Mouse (Mus musculus) brain, embryonic 14.5 days (tissue): ENCODE data around the gene Srrm2. TPM values are rescaled to one million over a fixed set of nuclear protein-coding genes. Genes with fewer than 3 reads are reported as not detected.

Experiments used
- DNase-seq: peaks from one replicate; pipeline ENCODE4 v3.0.0-alpha.2; 2011; ENCODE audit warnings: low read depth
- CTCF ChIP-seq: fragments of 200-500 bp; IDR thresholded peaks from 2 replicates; pipeline ENCODE4 v1.5.1; 2012; ENCODE audit warnings: inconsistent platforms, mild to moderate bottlenecking, moderate library complexity, borderline replicate concordance; ENCODE audit not compliant: insufficient read depth, insufficient read length; ENCODE audit errors: extremely low read depth
- POLR2A ChIP-seq: fragments of 200-500 bp; IDR thresholded peaks from 2 replicates; pipeline ENCODE4 v1.6.1; 2012; ENCODE audit warnings: mild to moderate bottlenecking, inconsistent platforms, borderline replicate concordance; ENCODE audit not compliant: poor library complexity, insufficient read depth, insufficient read length, severe bottlenecking; ENCODE audit errors: extremely low read depth
- polyA plus RNA-seq: library from polyadenylated mRNA; depleted of rRNA; stranded (reverse); fragments of >200 nt; gene quantifications from 2 replicates; pipeline ENCODE4 v1.2.3, GENCODE M21; 2012; rRNA removed

Gene Srrm2
- polyA plus RNA-seq, result 749 and 826 TPM in 2 replicates

DNA sequence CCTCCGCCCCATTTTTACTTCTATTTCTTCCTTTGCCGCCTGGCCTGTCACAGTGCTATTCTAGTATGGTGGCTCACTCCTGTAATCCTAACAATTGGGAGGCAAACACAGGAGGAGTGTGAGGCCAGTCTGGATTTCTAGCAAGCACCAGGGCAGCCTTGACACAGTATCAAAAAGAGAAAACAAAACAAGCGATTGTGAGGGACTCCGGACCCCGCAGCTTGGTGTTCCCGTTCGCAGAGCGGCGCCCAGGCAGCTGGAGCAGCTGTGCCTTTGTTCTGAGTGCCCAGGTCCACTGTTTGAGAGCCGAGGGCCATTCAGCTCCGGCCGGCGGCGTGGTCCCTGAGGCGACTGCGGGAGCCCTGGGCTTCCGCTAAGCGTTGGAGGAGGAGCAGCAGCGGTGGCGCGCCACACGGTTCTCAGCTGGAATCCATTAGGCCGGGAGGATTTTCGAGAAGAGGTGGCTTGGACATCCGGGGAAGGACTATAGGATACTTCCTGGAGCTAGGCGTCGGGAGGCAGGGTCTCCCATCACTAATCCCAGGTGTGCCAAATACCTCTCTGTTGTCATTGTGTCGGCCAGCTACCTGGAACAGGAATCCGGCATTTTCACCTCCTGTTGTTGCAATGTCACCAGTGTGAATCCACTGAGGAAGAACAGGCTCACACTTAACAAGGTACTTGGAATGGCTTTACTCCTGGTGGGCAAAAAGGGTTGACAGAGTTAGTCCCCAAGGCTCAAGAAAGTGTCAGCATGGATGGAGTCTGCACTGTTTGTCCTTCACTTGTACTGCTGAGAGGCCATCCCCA is at the start of gene Srrm2:
TSS of gene Srrm2 (plus strand) at position 264 of the 810 bp plus-strand sequence.
- TF ChIP-seq CTCF, result no peak
- 0 out of 2 replicates have a peak, but pooled peaks have one; percentile 58 for TF ChIP-seq POLR2A
- peak; percentile 75 for DNase-seq

GRCm38 (mm10) chr17:23740598-23741021 is 49.7 kb upstream of the Srrm2 start, which contains the start of gene Paqr4:
Gene Paqr4 (minus strand): TSS chr17:23740867.
- DNase-seq, result no peak
- no peak for TF ChIP-seq CTCF
- no peak for TF ChIP-seq POLR2A

- TF ChIP-seq CTCF (no peak), POLR2A (no peak)
Observed at GRCm38 (mm10) chr17:23741359-23742209, 48.7 kb upstream of the Srrm2 start.

DNA sequence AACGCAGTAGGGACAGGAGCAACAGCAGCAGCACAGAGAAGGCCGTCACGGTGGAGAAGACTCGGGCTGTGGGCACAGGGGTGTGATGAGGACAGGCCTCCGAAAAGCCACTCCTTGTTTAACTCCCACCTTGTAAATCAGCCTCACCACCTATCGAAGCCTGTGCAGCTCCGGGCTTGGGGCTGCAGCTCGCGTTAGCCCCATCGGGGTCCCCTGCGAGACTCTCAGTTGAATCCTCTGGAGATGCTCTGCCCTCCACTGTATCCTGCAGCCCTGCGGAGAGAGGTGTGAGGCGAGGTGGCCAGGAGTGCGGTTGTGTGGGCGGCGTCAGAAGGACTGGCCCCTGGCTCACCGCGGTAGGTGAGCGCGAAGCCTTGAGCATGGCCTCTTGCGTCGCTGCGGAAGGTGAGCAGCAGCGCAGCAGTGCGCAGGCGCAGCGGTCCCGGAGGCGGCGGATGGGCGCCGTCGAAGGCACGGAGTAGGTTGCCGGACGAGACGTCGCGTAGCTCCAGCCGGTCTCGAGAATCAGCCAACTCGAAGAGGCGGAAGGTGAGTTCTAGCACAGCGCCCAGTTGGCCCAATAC is 48.0 kb upstream of the Srrm2 start:
- TF ChIP-seq POLR2A (no peak), CTCF (no peak)
- peak; percentile 56 for DNase-seq

More at GRCm38 (mm10) chr17:23741359-23742209, 48.7 kb upstream of the Srrm2 start:
- no peak for DNase-seq

- DNase-seq, result no peak
- no peak for TF ChIP-seq CTCF
- TF ChIP-seq POLR2A, result no peak
Observed at GRCm38 (mm10) chr17:23742941-23743340, 47.4 kb upstream of the Srrm2 start.

GRCm38 (mm10) chr17:23744076-23744475 is 46.3 kb upstream of the Srrm2 start:
- TF ChIP-seq POLR2A (no peak), CTCF (no peak)
- no peak for DNase-seq

- no peak for DNase-seq
- TF ChIP-seq CTCF, result no peak
- no peak for TF ChIP-seq POLR2A
Observed at GRCm38 (mm10) chr17:23744651-23745050, 45.7 kb upstream of the Srrm2 start.

- DNase-seq, result peak; percentile 61
Observed at GRCm38 (mm10) chr17:23745301-23746251, 44.8 kb upstream of the Srrm2 start, which contains the start of gene Kremen2. Gene Kremen2 (minus strand): TSS chr17:23745833.

GRCm38 (mm10) chr17:23746311-23746710 is 44.0 kb upstream of the Srrm2 start:
- TF ChIP-seq POLR2A, result no peak
- peak; percentile 22; the same call in 1 of the 2 replicates for TF ChIP-seq CTCF
- DNase-seq, result peak; percentile 26

More at GRCm38 (mm10) chr17:23745301-23746251, 44.8 kb upstream of the Srrm2 start, which contains the start of gene Kremen2:
- TF ChIP-seq POLR2A (no peak), CTCF (no peak)

DNA sequence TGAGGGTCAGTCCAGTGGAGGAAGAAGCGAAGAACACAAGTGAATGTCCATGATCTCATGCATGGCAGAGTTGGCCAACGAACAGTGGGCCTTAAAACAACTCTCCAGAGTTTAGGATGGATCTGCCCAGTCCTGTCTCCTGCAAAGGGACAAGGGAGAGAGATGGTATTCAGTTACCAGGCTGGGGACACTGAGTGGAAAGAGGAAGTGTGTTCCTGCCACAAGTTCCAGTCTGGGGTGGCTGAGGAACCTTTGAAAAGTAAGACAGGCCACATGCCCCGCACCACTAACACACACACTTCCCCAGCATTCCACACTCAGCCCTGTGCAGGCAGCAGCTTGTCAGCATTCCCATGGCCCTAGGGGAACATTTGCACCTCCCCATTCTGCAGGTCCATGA is 43.6 kb upstream of the Srrm2 start:
- no peak for TF ChIP-seq CTCF
- no peak for TF ChIP-seq POLR2A
- no peak for DNase-seq
